Mouse (Mus musculus) liver, embryonic 12.5 days (tissue): ENCODE results near the gene Cftr. TPM values are rescaled to one million over a fixed set of nuclear protein-coding genes. Genes with fewer than 3 reads are reported as not detected.

ENCODE experiments used
- ATAC-seq: fragments of 200-750 bp; cut with Nextera tagmentation; 2 replicates; pipeline ENCODE4 v1.8.0; 2017; ENCODE audit warnings: moderate number of reproducible peaks, mild to moderate bottlenecking, moderate library complexity
- H3K27ac ChIP-seq: fragments of 300-500 bp; sonication (generic); 2 replicates; pipeline ENCODE4 v1.5.1; 2016; ENCODE audit warnings: mild to moderate bottlenecking
- H3K27me3 ChIP-seq: fragments of 300-500 bp; sonication (generic); replicated peaks from 2 replicates; pipeline ENCODE4 v1.6.1; 2016; ENCODE audit warnings: mild to moderate bottlenecking, moderate library complexity
- H3K36me3 ChIP-seq: fragments of 300-500 bp; sonication (generic); 2 replicates; pipeline ENCODE4 v1.6.1; 2016; ENCODE audit warnings: mild to moderate bottlenecking, moderate library complexity
- H3K4me1 ChIP-seq: fragments of 300-500 bp; sonication (generic); 2 replicates; pipeline ENCODE4 v1.6.1; 2016
- H3K4me2 ChIP-seq: fragments of 300-500 bp; sonication (generic); 2 replicates; pipeline ENCODE4 v1.6.1; 2016; ENCODE audit warnings: mild to moderate bottlenecking, moderate library complexity
- H3K4me3 ChIP-seq: fragments of 300-500 bp; sonication (generic); 2 replicates; pipeline ENCODE4 v1.5.1; 2016; ENCODE audit warnings: mild to moderate bottlenecking, moderate library complexity
- H3K9ac ChIP-seq: fragments of 300-500 bp; sonication (generic); 2 replicates; pipeline ENCODE4 v1.6.1; 2016; ENCODE audit warnings: mild to moderate bottlenecking, moderate library complexity
- H3K9me3 ChIP-seq: fragments of 300-500 bp; sonication (generic); replicated peaks from 2 replicates; pipeline ENCODE4 v1.6.1; 2016; ENCODE audit warnings: mild to moderate bottlenecking, moderate library complexity
- WGBS: fragments of 180-500 bp; shearing (Covaris S2); methylation state at CpG from one replicate; pipeline ENCODE4 v1.1.7; 2016; ENCODE audit not compliant: insufficient replicate concordance; 5-methylcytosine and 5-hydroxymethylcytosine counted together
- polyA plus RNA-seq: library from polyadenylated mRNA; unstranded; fragments of >200 nt; fragmentation: Nextera tagmentation; extraction: Ambion mirVana; gene quantifications from 2 replicates; pipeline ENCODE4 v1.2.1, GENCODE M21; 2016

Cftr gene
- polyA plus RNA-seq, 1 experiment from 2014 or later, result 0.14 TPM

GRCm38 (mm10) chr6:18335393-18335792, 164.9 kb downstream of the Cftr start:
- Histone ChIP-seq H3K27me3 (no peaks in the 10 kb centered on the region), H3K27ac (no peak overlapping the region), H3K36me3 (no peaks in the 10 kb centered on the region), H3K4me1 (no peaks in the 10 kb centered on the region), H3K9ac (no peak overlapping the region), H3K4me2 (no peak overlapping the region), H3K9me3 (no peaks in the 10 kb centered on the region), H3K4me3 (no peak overlapping the region)
- 64% methylated on average over 3 of the region's 3 CpGs for WGBS
- no peak for ATAC-seq

- Histone ChIP-seq H3K27me3 (no peaks in the 10 kb centered on the region), H3K9ac (no peak overlapping the region), H3K27ac (no peak overlapping the region), H3K9me3 (no peaks in the 10 kb centered on the region), H3K36me3 (no peaks in the 10 kb centered on the region), H3K4me1 (no peaks in the 10 kb centered on the region), H3K4me3 (no peak overlapping the region), H3K4me2 (no peak overlapping the region)
- no peak for ATAC-seq
Measured at GRCm38 (mm10) chr6:18338307-18338706, 167.8 kb downstream of the Cftr start.

GRCm38 (mm10) chr6:18344272-18344671, 173.8 kb downstream of the Cftr start:
- no peak for ATAC-seq
- Histone ChIP-seq H3K36me3 (no peaks in the 10 kb centered on the region), H3K4me3 (no peak overlapping the region), H3K9me3 (no peaks in the 10 kb centered on the region), H3K27ac (no peak overlapping the region), H3K4me1 (no peaks in the 10 kb centered on the region), H3K9ac (no peak overlapping the region), H3K27me3 (no peaks in the 10 kb centered on the region), H3K4me2 (no peak overlapping the region)
- WGBS, result 60% methylated on average over 2 of the region's 2 CpGs

GRCm38 (mm10) chr6:18349153-18349858, 178.8 kb downstream of the Cftr start:
- Histone ChIP-seq H3K9ac (no peak overlapping the region), H3K36me3 (no peaks in the 10 kb centered on the region), H3K9me3 (no peaks in the 10 kb centered on the region), H3K27me3 (no peaks in the 10 kb centered on the region), H3K4me2 (no peak overlapping the region), H3K27ac (no peak overlapping the region), H3K4me3 (no peak overlapping the region), H3K4me1 (no peaks in the 10 kb centered on the region)
- no peak for ATAC-seq
- 55% methylated on average over 3 of the region's 3 CpGs for WGBS

GRCm38 (mm10) chr6:18360154-18360553, 189.7 kb downstream of the Cftr start:
- no peak overlapping the region for H3K4me3 ChIP-seq
- no peaks in the 10 kb centered on the region for H3K27me3 ChIP-seq
- no peak for ATAC-seq
- no peaks in the 10 kb centered on the region for H3K36me3 ChIP-seq
- no peaks in the 10 kb centered on the region for H3K9me3 ChIP-seq
- no peak overlapping the region for H3K4me2 ChIP-seq
- 47% methylated on average over 1 of the region's 1 CpGs for WGBS
- no peaks in the 10 kb centered on the region for H3K4me1 ChIP-seq
- H3K27ac ChIP-seq, result no peak overlapping the region
- no peak overlapping the region for H3K9ac ChIP-seq

- Histone ChIP-seq H3K9ac (no peak overlapping the region), H3K9me3 (no peaks in the 10 kb centered on the region), H3K4me2 (no peak overlapping the region), H3K27ac (no peak overlapping the region), H3K27me3 (no peaks in the 10 kb centered on the region), H3K36me3 (no peaks in the 10 kb centered on the region), H3K4me3 (no peak overlapping the region), H3K4me1 (no peaks in the 10 kb centered on the region)
- ATAC-seq, result no peak
Measured at GRCm38 (mm10) chr6:18360955-18361354, 190.5 kb downstream of the Cftr start.

GRCm38 (mm10) chr6:18362232-18362631, 191.7 kb downstream of the Cftr start:
- Histone ChIP-seq H3K36me3 (no peaks in the 10 kb centered on the region), H3K9me3 (no peaks in the 10 kb centered on the region), H3K4me2 (no peak overlapping the region), H3K9ac (no peak overlapping the region), H3K4me1 (no peaks in the 10 kb centered on the region), H3K27me3 (no peaks in the 10 kb centered on the region), H3K27ac (no peak overlapping the region), H3K4me3 (no peak overlapping the region)
- 71% methylated on average over 5 of the region's 5 CpGs for WGBS
- no peak for ATAC-seq

- Histone ChIP-seq H3K9me3 (no peaks in the 10 kb centered on the region), H3K9ac (no peak overlapping the region), H3K4me1 (no peaks in the 10 kb centered on the region), H3K27ac (no peak overlapping the region), H3K4me2 (no peak overlapping the region), H3K36me3 (no peaks in the 10 kb centered on the region), H3K4me3 (no peak overlapping the region), H3K27me3 (no peaks in the 10 kb centered on the region)
- WGBS, result 76% methylated on average over 3 of the region's 3 CpGs
- no peak for ATAC-seq
Measured at GRCm38 (mm10) chr6:18369054-18369453, 198.6 kb downstream of the Cftr start.

GRCm38 (mm10) chr6:18369723-18370122, 199.2 kb downstream of the Cftr start:
- no peak overlapping the region for H3K4me2 ChIP-seq

More at GRCm38 (mm10) chr6:18369723-18370122, 199.2 kb downstream of the Cftr start:
- no peak overlapping the region for H3K4me3 ChIP-seq
- no peak overlapping the region for H3K9ac ChIP-seq
- no peaks in the 10 kb centered on the region for H3K4me1 ChIP-seq
- H3K27me3 ChIP-seq, result no peaks in the 10 kb centered on the region
- 77% methylated on average over 4 of the region's 4 CpGs for WGBS
- ATAC-seq, result no peak
- no peak overlapping the region for H3K27ac ChIP-seq
- no peaks in the 10 kb centered on the region for H3K9me3 ChIP-seq
- H3K36me3 ChIP-seq, result no peaks in the 10 kb centered on the region

Other genes with a start within 250 kb of the Cftr start
- 1.9 and 2.1 TPM in 2 replicates for gene Wnt2, start 140.1 kb upstream of the Cftr start, polyA plus RNA-seq
- not detected in 2 replicates for gene Asz1, start 61.6 kb upstream of the Cftr start, polyA plus RNA-seq